Mouse (Mus musculus): ENCODE results near the gene F3. TPM values are rescaled to one million over a fixed set of nuclear protein-coding genes. Genes with fewer than 3 reads are reported as not detected.

The F3 gene
- total and polyA plus RNA-seq, 3 experiments, result not detected

GRCm38 (mm10) chr3:121706087-121706486 lies 17.2 kb upstream of the F3 start:
- Histone ChIP-seq H3K9me3 (replicated peaks; ENCODE audit: insufficient read depth, low read length) (no peaks in the 10 kb centered on the region), H3K79me2 (ENCODE audit: control insufficient read depth, insufficient read depth, low read length, poor library complexity) (no peaks in the 10 kb centered on the region), H3K4me1 (ENCODE audit: control insufficient read depth in 1 of 2, insufficient read depth in 2 of 2, low read length in 2 of 2) (no peaks in the 10 kb centered on the region), H3K4me3 (ENCODE audit: control insufficient read depth in 1 of 2, insufficient read depth in 1 of 2, low read depth in 2 of 2, low read length in 2 of 2) (no peak overlapping the region), H3K36me3 (ENCODE audit: control insufficient read depth in 1 of 2, insufficient read depth in 2 of 2, low read length in 2 of 2) (no peaks in the 10 kb centered on the region), H3K27me3 (ENCODE audit: control insufficient read depth in 1 of 2, insufficient read depth in 2 of 2, low read length in 2 of 2) (peaks cover 0 to 6% of the 10 kb centered on the region in 2 experiments; a peak in 3 of 4 replicates), H3K9ac (ENCODE audit: control insufficient read depth, low read depth, low read length, poor library complexity, severe bottlenecking) (no peak overlapping the region), H3K27ac (ENCODE audit: control insufficient read depth, low read depth, low read length) (no peak overlapping the region)
- no peak for TF ChIP-seq USF2 (IDR thresholded peaks at IDR 0.05; ENCODE audit: borderline replicate concordance in 1 of 2, insufficient read depth in 1 of 2, low read depth in 1 of 2, low read length in 2 of 2)
- no peak for TF ChIP-seq MXI1 (IDR thresholded peaks at IDR 0.05; ENCODE audit: low read depth, low read length)
- TF ChIP-seq TBP (IDR thresholded peaks at IDR 0.05; ENCODE audit: low read depth, low read length), result no peak
- TF ChIP-seq MAX (IDR thresholded peaks at IDR 0.05; ENCODE audit: low read length), result no peak
- TF ChIP-seq CHD2 (IDR thresholded peaks at IDR 0.05; ENCODE audit: low read length), result no peak
- no peak for TF ChIP-seq MAFK (IDR thresholded peaks at IDR 0.05; ENCODE audit: borderline replicate concordance, low read depth, low read length)
- no peak for TF ChIP-seq POLR2AphosphoS5 (IDR thresholded peaks at IDR 0.05; ENCODE audit: borderline replicate concordance, low read depth, low read length)
- no peak for TF ChIP-seq TAL1 (IDR thresholded peaks at IDR 0.05; ENCODE audit: low read length)
- no peak for TF ChIP-seq MAZ (IDR thresholded peaks at IDR 0.05; ENCODE audit: low read depth, low read length)
- no peak for TF ChIP-seq RCOR1 (IDR thresholded peaks at IDR 0.05; ENCODE audit: low read depth, low read length)
- no peak for TF ChIP-seq SIN3A (IDR thresholded peaks at IDR 0.05; ENCODE audit: low read length)
- TF ChIP-seq KAT2A (conservative IDR thresholded peaks at IDR 0.05; ENCODE audit: low read depth, low read length), result no peak
- TF ChIP-seq NELFE (IDR thresholded peaks at IDR 0.05; ENCODE audit: low read depth, low read length), result no peak
- no peak for TF ChIP-seq E2F4 (IDR thresholded peaks at IDR 0.05; ENCODE audit: borderline replicate concordance, low read depth, low read length)
- no peak for TF ChIP-seq USF1 (IDR thresholded peaks at IDR 0.05; ENCODE audit: low read depth, low read length)
- no peak for TF ChIP-seq GATA1 (IDR thresholded peaks at IDR 0.05; ENCODE audit: low read depth, low read length)
- no peak for TF ChIP-seq ETS1 (IDR thresholded peaks at IDR 0.05; ENCODE audit: low read depth, low read length)
- TF ChIP-seq ZMIZ1 (IDR thresholded peaks at IDR 0.05; ENCODE audit: low read depth, low read length), result no peak
- DNase-seq (ENCODE audit: low read depth, low spot score), result no peak

- no peaks in the 10 kb centered on the region for H3K79me2 ChIP-seq (ENCODE audit: control insufficient read depth, insufficient read depth, low read length, poor library complexity)
- DNase-seq (ENCODE audit: low read depth, low spot score), result no peak
- TF ChIP-seq GABPA (IDR thresholded peaks at IDR 0.05; ENCODE audit: low read depth, low read length), result no peak
- no peak for TF ChIP-seq RAD21 (IDR thresholded peaks at IDR 0.05; ENCODE audit: low read depth, low read length)
- TF ChIP-seq POLR2A (IDR thresholded peaks at IDR 0.05; ENCODE audit: control insufficient read depth in 1 of 2, insufficient read depth in 1 of 2, low read depth in 1 of 2, low read length in 2 of 2, poor library complexity in 1 of 2), result no peak
- no peak for TF ChIP-seq E2F4 (IDR thresholded peaks at IDR 0.05; ENCODE audit: borderline replicate concordance, low read depth, low read length)
- TF ChIP-seq ZNF384 (IDR thresholded peaks at IDR 0.05; ENCODE audit: low read depth, low read length), result no peak
- no peak for TF ChIP-seq MAFK (IDR thresholded peaks at IDR 0.05; ENCODE audit: borderline replicate concordance, low read depth, low read length)
- no peak for TF ChIP-seq HCFC1 (IDR thresholded peaks at IDR 0.05; ENCODE audit: low read depth, low read length)
- no peak for TF ChIP-seq SMC3 (IDR thresholded peaks at IDR 0.05; ENCODE audit: low read depth, low read length)
- TF ChIP-seq USF1 (IDR thresholded peaks at IDR 0.05; ENCODE audit: low read depth, low read length), result no peak
- no peak for TF ChIP-seq ZC3H11A (IDR thresholded peaks at IDR 0.05; ENCODE audit: low read depth, low read length)
- TF ChIP-seq CHD2 (IDR thresholded peaks at IDR 0.05; ENCODE audit: low read length), result no peak
- TF ChIP-seq CHD1 (IDR thresholded peaks at IDR 0.05; ENCODE audit: low read depth, low read length), result no peak
- no peak overlapping the region for H3K27ac ChIP-seq (ENCODE audit: control insufficient read depth, low read depth, low read length)
- H3K27me3 ChIP-seq (ENCODE audit: control insufficient read depth in 1 of 2, insufficient read depth in 2 of 2, low read length in 2 of 2), result peaks cover 4 to 10% of the 10 kb centered on the region in 2 experiments; a peak in 3 of 4 replicates
- no peaks in the 10 kb centered on the region for H3K9me3 ChIP-seq (replicated peaks; ENCODE audit: insufficient read depth, low read length)
- H3K4me3 ChIP-seq (ENCODE audit: control insufficient read depth in 1 of 2, insufficient read depth in 1 of 2, low read depth in 2 of 2, low read length in 2 of 2), result no peak overlapping the region
- no peaks in the 10 kb centered on the region for H3K36me3 ChIP-seq (ENCODE audit: control insufficient read depth in 1 of 2, insufficient read depth in 2 of 2, low read length in 2 of 2)
- H3K4me1 ChIP-seq (ENCODE audit: control insufficient read depth in 1 of 2, insufficient read depth in 2 of 2, low read length in 2 of 2), result no peaks in the 10 kb centered on the region
- no peak overlapping the region for H3K9ac ChIP-seq (ENCODE audit: control insufficient read depth, low read depth, low read length, poor library complexity, severe bottlenecking)
These were observed 16.2 kb upstream of the F3 start for GRCm38 (mm10) chr3:121707106-121707505.

All from MEL (cell line).